ENCODE assay signal across 8 mouse cellular contexts in the genomic region with DNA sequence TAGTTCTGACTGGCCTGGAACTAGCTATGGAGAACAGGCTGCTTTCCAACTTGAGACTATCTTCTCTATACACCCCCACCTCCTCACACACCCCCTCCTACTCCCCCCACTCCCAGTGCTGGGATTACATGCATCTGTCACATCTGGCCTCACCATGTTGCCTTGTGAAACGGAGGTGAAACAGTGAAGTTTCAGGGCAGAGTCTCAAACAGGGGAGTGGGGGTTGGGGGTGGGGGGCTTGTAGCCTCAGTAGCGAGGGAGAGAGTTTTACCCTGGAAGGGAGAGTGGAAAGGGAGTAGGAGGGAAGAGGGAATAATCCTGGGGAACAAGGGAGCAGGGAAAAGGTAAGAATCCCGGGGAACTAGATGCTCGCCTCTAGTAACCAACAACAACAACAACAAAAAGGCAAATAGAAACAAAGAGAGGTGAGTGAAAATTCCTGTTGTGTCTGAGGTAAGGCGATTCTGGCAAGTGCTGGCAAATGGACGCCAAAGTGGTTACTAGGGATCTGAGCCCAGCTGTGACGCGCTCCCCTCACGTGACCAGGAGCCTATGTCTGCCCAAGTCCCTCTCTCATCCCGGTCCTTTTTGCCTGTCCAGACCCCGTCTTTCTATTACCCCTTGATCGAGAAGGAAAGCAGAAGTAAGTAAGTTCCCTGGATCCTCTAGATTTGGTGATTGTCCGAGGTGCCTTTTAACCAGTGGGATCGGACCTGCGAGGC. TPM values are rescaled to one million over a fixed set of nuclear protein-coding genes. Genes with fewer than 3 reads are reported as not detected.
A peak's percentile ranks its signal among the peaks of the same experiment; 100 is the strongest.
DNase-seq lines count a peak whose midpoint lies in the region; ATAC-seq and TF ChIP-seq lines count a peak whose summit lies in the region.

A gene (plus strand): TSS at position 537 of the 722 bp plus-strand sequence.

- peak; percentile 4 for DNase-seq in c-Kit-positive CD71-positive TER-119-positive erythroid progenitor cells, embryonic 14.5 days (ENCODE audit: low spot score)
- peak; percentile 77 to 82 for DNase-seq in kidney, postnatal 4 days
- DNase-seq in urinary bladder, postnatal 14 days (ENCODE audit: low spot score), result peak; percentile 56

- peak within 1 kb of the TSS; percentile 62 for H3K4me2 ChIP-seq in forebrain, embryonic 13.5 days
- peak within 1 kb of the TSS; percentile 69 for H3K4me2 ChIP-seq in heart, embryonic 16.5 days (ENCODE audit: low read depth, low read length)
- peak within 1 kb of the TSS; percentile 57 for H3K4me2 ChIP-seq in liver, embryonic 15.5 days
- peak within 1 kb of the TSS; percentile 59 for H3K4me2 ChIP-seq in neural tube, embryonic 12.5 days (replicated peaks)

- 16% methylated on average over 15 of the region's 15 CpGs for WGBS in forebrain, embryonic 13.5 days
- WGBS in heart, embryonic 16.5 days, result 14% methylated on average over 15 of the region's 15 CpGs
- WGBS in liver, embryonic 15.5 days (ENCODE audit: insufficient replicate concordance), result 14% methylated on average over 15 of the region's 15 CpGs
- WGBS in neural tube, embryonic 12.5 days, result 25% methylated on average over 15 of the region's 15 CpGs

- no peaks in the 10 kb centered on the region for H3K4me1 ChIP-seq in E14TG2a.4 (replicated peaks; ENCODE audit: low read depth, low read length)
- H3K4me1 ChIP-seq in forebrain, embryonic 13.5 days, result no peaks in the 10 kb centered on the region
- H3K4me1 ChIP-seq in heart, embryonic 16.5 days (ENCODE audit: control insufficient read depth, insufficient read depth, low read length), result no peaks in the 10 kb centered on the region
- no peaks in the 10 kb centered on the region for H3K4me1 ChIP-seq in liver, embryonic 15.5 days (replicated peaks)
- no peaks in the 10 kb centered on the region; the same call in 1 of the 2 replicates for H3K4me1 ChIP-seq in neural tube, embryonic 12.5 days

- no peaks in the 10 kb centered on the region for H3K27me3 ChIP-seq in E14TG2a.4 (ENCODE audit: insufficient read depth, low read length)
- H3K27me3 ChIP-seq in forebrain, embryonic 13.5 days, result no peaks in the 10 kb centered on the region
- H3K27me3 ChIP-seq in heart, embryonic 16.5 days (ENCODE audit: control insufficient read depth, insufficient read depth, low read length), result no peaks in the 10 kb centered on the region
- no peaks in the 10 kb centered on the region; the same call in 1 of the 2 replicates for H3K27me3 ChIP-seq in liver, embryonic 15.5 days
- no peaks in the 10 kb centered on the region for H3K27me3 ChIP-seq in neural tube, embryonic 12.5 days (replicated peaks)

- no peaks in the 10 kb centered on the region for H3K36me3 ChIP-seq in E14TG2a.4 (ENCODE audit: insufficient read depth, low read length)
- H3K36me3 ChIP-seq in forebrain, embryonic 13.5 days (ENCODE audit: poor library complexity, severe bottlenecking), result no peaks in the 10 kb centered on the region
- no peaks in the 10 kb centered on the region for H3K36me3 ChIP-seq in heart, embryonic 16.5 days (ENCODE audit: control insufficient read depth, insufficient read depth)
- no peaks in the 10 kb centered on the region for H3K36me3 ChIP-seq in liver, embryonic 15.5 days (replicated peaks)
- no peaks in the 10 kb centered on the region for H3K36me3 ChIP-seq in neural tube, embryonic 12.5 days

- peak within 1 kb of the TSS; percentile 75 for H3K9ac ChIP-seq in forebrain, embryonic 13.5 days
- peak within 1 kb of the TSS; percentile 78 for H3K9ac ChIP-seq in heart, embryonic 16.5 days (ENCODE audit: low read length)
- peak within 1 kb of the TSS; percentile 25; the same call in 1 of the 2 replicates for H3K9ac ChIP-seq in liver, embryonic 15.5 days
- H3K9ac ChIP-seq in neural tube, embryonic 12.5 days, result peak within 1 kb of the TSS; percentile 61

- TF ChIP-seq CTCF in E14TG2a.4 (conservative IDR thresholded peaks at IDR 0.05; ENCODE audit: low read length), result no peak

- peak; percentile 95 for ATAC-seq in forebrain, embryonic 13.5 days
- ATAC-seq in heart, embryonic 16.5 days (replicated peaks; ENCODE audit: extremely low read depth, insufficient read depth, low FRiP score), result peak; percentile 86
- no peak; the same call in 1 of the 2 replicates for ATAC-seq in liver, embryonic 15.5 days (ENCODE audit: insufficient read depth)
- ATAC-seq in neural tube, embryonic 12.5 days (ENCODE audit: low FRiP score, low read depth), result peak; percentile 97

- H3K27ac ChIP-seq in forebrain, embryonic 13.5 days, result peak within 1 kb of the TSS; percentile 87
- H3K27ac ChIP-seq in heart, embryonic 16.5 days (ENCODE audit: low read length), result peak within 1 kb of the TSS; percentile 80
- H3K27ac ChIP-seq in liver, embryonic 15.5 days (replicated peaks), result no peak within 1 kb of the TSS
- no peak within 1 kb of the TSS; the same call in none of the 2 replicates for H3K27ac ChIP-seq in neural tube, embryonic 12.5 days

- H3K9me3 ChIP-seq in E14TG2a.4 (ENCODE audit: low read length), result no peaks in the 10 kb centered on the region
- H3K9me3 ChIP-seq in forebrain, embryonic 13.5 days (replicated peaks), result no peaks in the 10 kb centered on the region
- no peaks in the 10 kb centered on the region for H3K9me3 ChIP-seq in heart, embryonic 16.5 days (replicated peaks; ENCODE audit: control insufficient read depth, low read length)
- no peaks in the 10 kb centered on the region for H3K9me3 ChIP-seq in liver, embryonic 15.5 days (replicated peaks)
- no peaks in the 10 kb centered on the region for H3K9me3 ChIP-seq in neural tube, embryonic 12.5 days

- H3K4me3 ChIP-seq in E14TG2a.4 (replicated peaks; ENCODE audit: low read length), result peak within 1 kb of the TSS; percentile 75
- H3K4me3 ChIP-seq in forebrain, embryonic 13.5 days, result peak within 1 kb of the TSS; percentile 50
- peak within 1 kb of the TSS; percentile 63 for H3K4me3 ChIP-seq in heart, embryonic 16.5 days (ENCODE audit: low read length)
- peak within 1 kb of the TSS; percentile 48 for H3K4me3 ChIP-seq in liver, embryonic 15.5 days (replicated peaks)
- peak within 1 kb of the TSS; percentile 48 for H3K4me3 ChIP-seq in neural tube, embryonic 12.5 days

RNA-seq across cellular contexts. Expression of the gene that starts here (rescaled TPM):
- polyA plus RNA-seq in forebrain, embryonic 13.5 days (2015; fragmentation: Nextera tagmentation; extraction: Ambion mirVana), result 17.2 and 18.7 TPM in 2 replicates
- 8.7 and 9.3 TPM in 2 replicates for polyA plus RNA-seq in heart, embryonic 16.5 days (2015; fragmentation: Nextera tagmentation; extraction: Ambion mirVana)
- 0.78 and 0.97 TPM in 2 replicates for polyA plus RNA-seq in liver, embryonic 15.5 days (2015; fragmentation: Nextera tagmentation; extraction: Ambion mirVana)
- polyA plus RNA-seq in neural tube, embryonic 12.5 days (2016; fragmentation: Nextera tagmentation; extraction: Ambion mirVana), result 12.0 and 12.2 TPM in 2 replicates

Comparison
In these comparisons a context has a peak if more than half of its experiments do, and no peak if none do; other contexts are left out.
1. DNase-seq: peak in every context shown above with its lines; median percentile 80 in kidney, postnatal 4 days; 56 in urinary bladder, postnatal 14 days; 4 in c-Kit-positive CD71-positive TER-119-positive erythroid progenitor cells, embryonic 14.5 days.
2. H3K27ac ChIP-seq: peak in forebrain, embryonic 13.5 days (single experiment) and heart, embryonic 16.5 days (single experiment); none in liver, embryonic 15.5 days (single experiment) and neural tube, embryonic 12.5 days (single experiment).
3. H3K9ac ChIP-seq: peak in every context shown above with its lines; median percentile 78 in heart, embryonic 16.5 days; 75 in forebrain, embryonic 13.5 days; 61 in neural tube, embryonic 12.5 days; 25 in liver, embryonic 15.5 days.
4. Peak in every context shown above with its lines, with median percentiles within 50 percentile points of each other: H3K4me3 ChIP-seq and H3K4me2 ChIP-seq.